Mouse (Mus musculus): ENCODE data around the gene Map3k4. TPM values are rescaled to one million over a fixed set of nuclear protein-coding genes. Genes with fewer than 3 reads are reported as not detected.

Gene Map3k4
- polyA plus RNA-seq, 1 experiment from 2014 or later = 63.0 TPM

DNA sequence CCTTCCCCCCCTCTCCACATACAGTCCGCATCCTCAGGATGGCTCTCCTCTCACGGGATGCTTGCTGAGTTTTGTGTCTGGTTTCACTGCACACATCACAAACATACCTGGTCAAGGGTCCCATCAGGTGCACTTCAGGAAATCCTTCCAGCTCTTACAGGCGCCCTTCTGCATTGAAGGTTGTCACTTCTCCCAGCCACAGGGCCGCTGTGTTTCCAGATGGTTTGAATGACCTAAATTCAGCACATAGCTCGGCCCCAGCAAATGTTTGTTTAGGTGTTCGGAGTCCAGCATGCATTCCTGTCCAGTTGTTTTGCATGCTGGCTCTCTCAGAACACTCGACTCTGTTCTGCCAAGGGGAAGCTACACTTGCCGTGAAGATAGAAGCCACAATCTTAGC is 134.3 kb downstream of the Map3k4 start:
- Histone ChIP-seq H3K27me3 (no peaks in the 10 kb centered on the region), H3K36me3 (peaks cover 8% of the 10 kb centered on the region; the same call in 1 of the 2 replicates), H3K27ac (no peak overlapping the region), H3K9me3 (0 out of 2 replicates have a peak, but pooled peaks cover 3% of the 10 kb centered on the region), H3K4me1 (replicated peaks) (0 out of 2 replicates have a peak, but pooled peaks cover 4% of the 10 kb centered on the region), H3K4me2 (no peak overlapping the region), H3K9ac (replicated peaks) (no peak overlapping the region), H3K4me3 (replicated peaks) (no peak overlapping the region)
- WGBS = 78% methylated on average over 8 of the region's 8 CpGs
- ATAC-seq (ENCODE audit: insufficient number of reproducible peaks, insufficient read depth, low FRiP score, low TSS enrichment, low read depth) = no peak

DNA sequence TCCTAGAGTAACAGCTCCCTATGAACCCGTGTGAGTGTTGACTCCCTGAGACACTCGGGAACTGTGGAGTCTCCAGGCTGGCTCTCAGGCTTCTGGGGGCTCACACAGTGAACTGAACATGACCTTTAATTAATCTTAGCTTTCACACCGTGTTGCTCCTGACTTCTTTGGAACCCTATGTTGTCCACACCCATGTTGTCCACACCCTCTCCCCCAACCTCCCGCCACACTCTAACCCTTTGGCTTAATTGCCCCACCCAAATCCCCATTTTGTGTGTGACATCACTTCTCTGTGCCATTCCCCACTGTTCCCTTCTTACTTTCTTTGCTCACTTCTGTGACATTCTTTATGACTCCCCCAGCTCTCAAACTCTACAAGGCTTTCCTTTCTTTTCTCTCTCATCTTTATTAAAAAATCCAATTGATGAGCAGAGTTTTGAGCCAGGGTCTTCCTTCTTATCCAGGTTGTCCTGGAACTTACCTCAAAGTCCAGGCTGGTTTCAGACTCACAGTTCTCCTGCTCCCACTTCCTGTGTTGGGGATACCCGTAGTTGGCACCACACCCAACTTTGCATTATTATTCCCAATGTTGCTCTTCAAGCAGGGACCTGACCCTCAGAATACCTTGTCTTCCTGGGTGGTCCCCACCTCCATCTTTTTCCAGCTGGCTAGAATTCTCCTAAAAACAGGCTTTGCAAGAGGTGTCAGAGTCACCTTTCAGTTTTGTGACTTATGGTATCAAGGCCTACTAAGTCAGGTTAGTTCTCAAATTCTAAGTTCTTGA is 135.7 kb downstream of the Map3k4 start:
- WGBS = 74% methylated on average over 5 of the region's 5 CpGs
- Histone ChIP-seq H3K27ac (no peak overlapping the region), H3K9me3 (no peaks in the 10 kb centered on the region), H3K4me2 (no peak overlapping the region), H3K4me1 (replicated peaks) (0 out of 2 replicates have a peak, but pooled peaks cover 6% of the 10 kb centered on the region), H3K27me3 (no peaks in the 10 kb centered on the region), H3K9ac (replicated peaks) (no peak overlapping the region), H3K36me3 (peaks cover 6% of the 10 kb centered on the region), H3K4me3 (replicated peaks) (no peak overlapping the region)
- no peak for ATAC-seq (ENCODE audit: insufficient number of reproducible peaks, insufficient read depth, low FRiP score, low TSS enrichment, low read depth)

DNA sequence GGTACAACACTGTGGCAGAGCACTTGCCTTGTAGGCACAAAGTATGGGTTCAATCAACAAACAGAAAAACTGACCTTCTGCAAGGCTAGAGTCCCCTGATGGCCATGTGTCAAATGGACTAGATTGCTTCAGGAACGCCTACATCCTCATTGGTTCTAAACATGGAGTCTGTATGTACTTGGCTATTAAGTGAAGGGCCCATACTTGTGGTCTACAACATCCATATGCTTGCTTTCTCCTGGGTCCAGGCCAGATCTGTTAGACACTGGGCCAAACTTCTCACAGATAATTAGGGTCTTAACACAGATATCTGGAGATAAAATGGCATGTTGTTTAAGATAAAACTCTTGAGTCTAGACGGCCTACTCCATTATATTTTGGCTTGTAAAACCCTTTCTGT is 138.8 kb downstream of the Map3k4 start:
- peaks cover 22% of the 10 kb centered on the region for H3K36me3 ChIP-seq
- H3K27me3 ChIP-seq = no peaks in the 10 kb centered on the region
- H3K4me3 ChIP-seq (replicated peaks) = no peak overlapping the region
- H3K4me2 ChIP-seq = no peak overlapping the region
- ATAC-seq (ENCODE audit: insufficient number of reproducible peaks, insufficient read depth, low FRiP score, low TSS enrichment, low read depth) = no peak
- 85% methylated on average over 2 of the region's 2 CpGs for WGBS
- H3K4me1 ChIP-seq (replicated peaks) = 0 out of 2 replicates have a peak, but pooled peaks cover 6% of the 10 kb centered on the region
- no peak overlapping the region for H3K27ac ChIP-seq
- peaks cover 10% of the 10 kb centered on the region; the same call in 1 of the 2 replicates for H3K9me3 ChIP-seq
- no peak overlapping the region for H3K9ac ChIP-seq (replicated peaks)

DNA sequence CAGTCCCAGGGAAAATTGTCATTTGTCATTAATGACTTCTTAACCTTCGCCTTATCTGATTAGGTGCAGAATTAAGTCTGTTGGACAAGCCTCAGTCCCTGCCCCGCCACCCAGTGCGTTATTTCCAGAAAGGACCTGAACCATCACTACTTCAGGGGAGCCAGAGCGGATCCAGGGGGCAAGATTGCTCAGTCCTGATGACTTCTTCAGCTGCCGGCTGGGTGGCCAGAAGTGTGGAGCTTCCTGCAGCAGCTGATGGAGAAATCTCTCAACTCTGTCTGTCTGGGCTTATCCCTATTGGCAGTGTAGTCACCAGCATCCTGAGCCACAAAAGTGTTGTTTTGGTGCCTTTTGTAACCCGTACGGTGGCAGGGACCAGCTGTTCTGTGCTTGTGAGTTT is 139.3 kb downstream of the Map3k4 start:
- WGBS = 92% methylated on average over 7 of the region's 7 CpGs
- Histone ChIP-seq H3K36me3 (peaks cover 27% of the 10 kb centered on the region), H3K4me1 (replicated peaks) (0 out of 2 replicates have a peak, but pooled peaks cover 6% of the 10 kb centered on the region), H3K9ac (replicated peaks) (no peak overlapping the region), H3K9me3 (peaks cover 10% of the 10 kb centered on the region; the same call in 1 of the 2 replicates), H3K27ac (no peak overlapping the region), H3K4me3 (replicated peaks) (no peak overlapping the region), H3K27me3 (no peaks in the 10 kb centered on the region), H3K4me2 (no peak overlapping the region)
- ATAC-seq (ENCODE audit: insufficient number of reproducible peaks, insufficient read depth, low FRiP score, low TSS enrichment, low read depth) = no peak

Other genes with a start within 250 kb of the Map3k4 start
- gene Agpat4, start 200.1 kb downstream of the Map3k4 start, polyA plus RNA-seq (2016; fragmentation: Nextera tagmentation; extraction: Ambion mirVana) = 41.1 and 44.1 TPM in 2 replicates
- 0.10 TPM in 1 of 2 replicates, not detected in the other for gene Plg, start 59.8 kb upstream of the Map3k4 start, polyA plus RNA-seq (2016; fragmentation: Nextera tagmentation; extraction: Ambion mirVana)
- 0.16 and 0.23 TPM in 2 replicates for gene Slc22a3, start 188.9 kb upstream of the Map3k4 start, polyA plus RNA-seq (2016; fragmentation: Nextera tagmentation; extraction: Ambion mirVana)